Mouse (Mus musculus) testis, adult 2 months (tissue): ENCODE measurements around the gene Lcn9.

Experiments used
- CTCF ChIP-seq: fragments of 200-500 bp; IDR thresholded peaks from 2 replicates; pipeline ENCODE4 v1.5.1; 2012; ENCODE audit warnings: low read depth, mild to moderate bottlenecking, inconsistent platforms, low read length, moderate library complexity; ENCODE audit not compliant: control insufficient read depth, insufficient read depth, insufficient replicate concordance
- POLR2A ChIP-seq: fragments of 200-500 bp; IDR thresholded peaks from 2 replicates; pipeline ENCODE4 v1.6.1; 2012; ENCODE audit warnings: low read depth, mild to moderate bottlenecking, inconsistent platforms, low read length, moderate library complexity; ENCODE audit not compliant: control insufficient read depth

DNA sequence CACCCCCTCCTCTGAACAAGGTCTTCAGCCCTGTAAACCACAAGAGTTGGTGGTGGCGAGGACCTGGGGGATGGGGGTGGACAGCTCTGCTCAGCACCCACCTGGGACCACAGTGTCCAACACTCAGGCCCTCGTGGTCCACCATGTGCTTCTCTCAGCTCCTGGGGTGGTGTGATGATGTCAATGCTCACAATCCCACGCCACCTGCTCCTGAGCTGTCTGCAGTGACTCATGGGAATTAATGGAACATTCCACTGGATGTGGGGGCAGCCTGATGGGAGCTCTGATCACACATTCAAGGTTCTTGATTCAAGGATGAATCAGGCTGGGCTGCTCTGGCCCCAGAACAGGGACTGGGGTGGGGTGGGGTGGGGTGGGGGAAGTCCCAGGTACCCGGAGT, 19.2 kb downstream of the Lcn9 start:
- TF ChIP-seq CTCF = no peak
- TF ChIP-seq POLR2A = no peak
